Mouse (Mus musculus) gastrocnemius, postnatal 25 days (tissue): ENCODE measurements around the gene Stard9. TPM values are rescaled to one million over a fixed set of nuclear protein-coding genes. Genes with fewer than 3 reads are reported as not detected.

Source experiments
- DNase-seq: peaks from one replicate; pipeline ENCODE4 v3.0.0; 2022
- long read RNA-seq, 2 experiments: library from polyadenylated mRNA; stranded (forward); transcript quantifications; one replicate each; pipeline ENCODE4 v2.0.0; 2021
- total RNA-seq, 2 experiments: library from RNA; stranded (reverse); gene quantifications; 1 replicate in 1 of 2; 2 replicates in 1 of 2; pipeline ENCODE4 v1.2.3; 2021

The Stard9 gene
- total RNA-seq = 1 to 10 TPM; 3.8 to 4.9 TPM
- long read RNA-seq, experiment 1, partial matches to known transcripts = 0 of 3 reads
- long read RNA-seq, experiment 1, other reads (novel, unspliced or antisense) = 3 of 3 reads
- long read RNA-seq, experiment 2, partial matches to known transcripts = 0 of 1 reads
- long read RNA-seq, experiment 2, other reads (novel, unspliced or antisense) = 1 of 1 reads

- DNase-seq = peak; percentile 99
These were observed at the start of gene Stard9 for GRCm38 (mm10) chr2:120628886-120629735. Gene Stard9 (plus strand): TSS chr2:120629121.

GRCm38 (mm10) chr2:120589759-120590158 lies 39.2 kb upstream of the Stard9 start:
- DNase-seq = no peak

GRCm38 (mm10) chr2:120592227-120592626 lies 36.7 kb upstream of the Stard9 start:
- DNase-seq = no peak

GRCm38 (mm10) chr2:120597734-120598133 lies 31.2 kb upstream of the Stard9 start:
- no peak for DNase-seq

- no peak for DNase-seq
These were observed 29.4 kb upstream of the Stard9 start for GRCm38 (mm10) chr2:120599506-120599905.

GRCm38 (mm10) chr2:120606021-120606690 lies 22.8 kb upstream of the Stard9 start:
- DNase-seq = no peak

- DNase-seq = peak; percentile 87
These were observed 19.8 kb upstream of the Stard9 start, which contains the start of the genes Haus2 and Lrrc57 for GRCm38 (mm10) chr2:120608830-120609723. Gene Haus2 (plus strand): TSS chr2:120609383. Gene Lrrc57 (minus strand): TSS chr2:120609520.

GRCm38 (mm10) chr2:120616279-120617163 lies 12.4 kb upstream of the Stard9 start:
- DNase-seq = no peak

- DNase-seq = no peak
These were observed 9.4 kb upstream of the Stard9 start for GRCm38 (mm10) chr2:120619538-120619937.

- no peak for DNase-seq
These were observed 6.0 kb upstream of the Stard9 start for GRCm38 (mm10) chr2:120622920-120623319.

- no peak for DNase-seq
These were observed 650 bp upstream of the Stard9 start for GRCm38 (mm10) chr2:120628076-120628865.

- DNase-seq = peak; percentile 23
These were observed 1.3 kb downstream of the Stard9 start for GRCm38 (mm10) chr2:120630246-120630645.

- DNase-seq = no peak
These were observed 1.7 kb downstream of the Stard9 start for GRCm38 (mm10) chr2:120630655-120631054.

- DNase-seq = no peak
These were observed 2.6 kb downstream of the Stard9 start for GRCm38 (mm10) chr2:120631521-120631920.

GRCm38 (mm10) chr2:120631957-120632356 lies 3.0 kb downstream of the Stard9 start:
- peak; percentile 21 for DNase-seq

- DNase-seq = no peak
These were observed 11.9 kb downstream of the Stard9 start for GRCm38 (mm10) chr2:120640835-120641234.

GRCm38 (mm10) chr2:120643836-120644235 lies 14.9 kb downstream of the Stard9 start:
- DNase-seq = peak; percentile 80

- peak; percentile 24 for DNase-seq
These were observed 17.9 kb downstream of the Stard9 start for GRCm38 (mm10) chr2:120646777-120647176.

GRCm38 (mm10) chr2:120652256-120652924 lies 23.5 kb downstream of the Stard9 start:
- no peak for DNase-seq
